Mouse (Mus musculus) kidney, adult 2 months (tissue): ENCODE data around the gene Fzr1. TPM values are rescaled to one million over a fixed set of nuclear protein-coding genes. Genes with fewer than 3 reads are reported as not detected.

ENCODE experiments used
- DNase-seq: peaks from one replicate; pipeline ENCODE4 v3.0.0; 2021
- H3K27ac ChIP-seq: fragments of 200-500 bp; 2 replicates; pipeline ENCODE4 v1.5.1; 2012; ENCODE audit warnings: low read depth, low read length, control low read depth, inconsistent platforms; ENCODE audit not compliant: insufficient read depth
- H3K27me3 ChIP-seq: fragments of 200-500 bp; replicated peaks from 2 replicates; pipeline ENCODE4 v1.6.1; 2012; ENCODE audit warnings: mild to moderate bottlenecking, moderate library complexity, low read length, inconsistent platforms; ENCODE audit not compliant: control insufficient read depth, insufficient read depth
- H3K36me3 ChIP-seq: fragments of 200-500 bp; 2 replicates; pipeline ENCODE4 v1.6.1; 2012; ENCODE audit warnings: mild to moderate bottlenecking, moderate library complexity, low read length, inconsistent platforms; ENCODE audit not compliant: control insufficient read depth, insufficient read depth
- H3K4me1 ChIP-seq: fragments of 200-500 bp; 2 replicates; pipeline ENCODE4 v1.6.1; 2011; ENCODE audit warnings: low read length; ENCODE audit not compliant: control insufficient read depth, insufficient read depth
- H3K4me3 ChIP-seq: fragments of 200-500 bp; 2 replicates; pipeline ENCODE4 v1.5.1; 2011; ENCODE audit warnings: mild to moderate bottlenecking, low read depth, low read length, control low read depth; ENCODE audit not compliant: insufficient read depth
- CTCF ChIP-seq: fragments of 200-500 bp; conservative IDR thresholded peaks from 2 replicates; pipeline ENCODE4 v1.5.1; 2011; ENCODE audit warnings: low read depth, mild to moderate bottlenecking, control low read depth, low read length, moderate library complexity, mixed read lengths; ENCODE audit not compliant: insufficient read depth, insufficient read length
- POLR2A ChIP-seq: fragments of 200-500 bp; IDR thresholded peaks from one replicate; pipeline ENCODE4 v1.6.1; 2011; ENCODE audit warnings: low read depth, low read length, control low read depth
- whole genome bisulfite sequencing: fragments of 180-500 bp; shearing (Covaris S2); methylation state at CpG from one replicate; pipeline ENCODE4 v1.1.7; 2018; 5-methylcytosine and 5-hydroxymethylcytosine counted together
- polyA plus RNA-seq: library from polyadenylated mRNA; depleted of rRNA; stranded (reverse); fragments of >200 nt; gene quantifications from 2 replicates; pipeline ENCODE4 v1.2.3, GENCODE M21; 2012

Gene Fzr1
- polyA plus RNA-seq, 1 experiment: 41.1 TPM

- Histone ChIP-seq H3K27me3 (no peaks in the 10 kb centered on the region), H3K27ac (no peak overlapping the region), H3K4me1 (peaks cover 16% of the 10 kb centered on the region), H3K4me3 (no peak overlapping the region), H3K36me3 (peaks cover 12% of the 10 kb centered on the region)
- TF ChIP-seq CTCF (no peak), POLR2A (no peak)
- DNase-seq: no peak
- 86% methylated on average over 18 of the region's 18 CpGs for WGBS
These were observed 21.5 kb upstream of the Fzr1 start for GRCm38 (mm10) chr10:81399798-81400308.

- Histone ChIP-seq H3K27ac (no peak overlapping the region), H3K4me1 (peaks cover 16% of the 10 kb centered on the region), H3K27me3 (no peaks in the 10 kb centered on the region), H3K4me3 (no peak overlapping the region), H3K36me3 (peaks cover 10% of the 10 kb centered on the region)
- TF ChIP-seq POLR2A (no peak), CTCF (no peak)
- DNase-seq: no peak
- WGBS: 82% methylated on average over 5 of the region's 5 CpGs
These were observed 21.0 kb upstream of the Fzr1 start for GRCm38 (mm10) chr10:81399296-81399695.

GRCm38 (mm10) chr10:81396749-81397148 is 18.4 kb upstream of the Fzr1 start:
- no peak for DNase-seq
- TF ChIP-seq POLR2A: no peak
- no peak for TF ChIP-seq CTCF
- no peaks in the 10 kb centered on the region for H3K27me3 ChIP-seq
- 86% methylated on average over 5 of the region's 5 CpGs for WGBS
- no peak overlapping the region for H3K4me3 ChIP-seq
- H3K36me3 ChIP-seq: peaks cover 9% of the 10 kb centered on the region
- peaks cover 20% of the 10 kb centered on the region; the same call in 1 of the 2 replicates for H3K4me1 ChIP-seq
- no peak overlapping the region for H3K27ac ChIP-seq

DNA sequence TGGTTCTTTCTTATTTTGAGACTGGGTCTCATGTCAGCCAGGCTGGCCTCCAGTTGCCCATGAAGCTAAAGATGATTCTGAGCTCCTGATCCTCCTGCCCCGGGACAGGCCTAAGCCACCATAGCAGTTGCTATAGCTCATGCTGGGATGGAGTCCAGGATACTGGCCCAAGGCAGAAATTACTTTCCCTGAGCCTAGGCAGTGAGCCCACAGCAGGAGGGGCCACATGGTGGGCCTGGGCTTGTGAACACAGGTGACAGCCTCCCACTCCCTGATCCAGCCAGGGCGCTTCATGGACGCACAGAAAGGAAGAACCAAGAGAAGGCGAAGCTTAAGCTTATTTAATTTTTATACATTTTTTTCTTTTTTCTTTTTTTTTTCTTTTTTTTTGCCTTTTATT is 17.5 kb upstream of the Fzr1 start:
- no peaks in the 10 kb centered on the region for H3K27me3 ChIP-seq
- peaks cover 14% of the 10 kb centered on the region; the same call in 1 of the 2 replicates for H3K4me1 ChIP-seq
- TF ChIP-seq CTCF (no peak), POLR2A (no peak)
- H3K36me3 ChIP-seq: peaks cover 9% of the 10 kb centered on the region
- DNase-seq: no peak
- no peak overlapping the region for H3K4me3 ChIP-seq
- H3K27ac ChIP-seq: no peak overlapping the region
- WGBS: 82% methylated on average over 4 of the region's 4 CpGs

DNA sequence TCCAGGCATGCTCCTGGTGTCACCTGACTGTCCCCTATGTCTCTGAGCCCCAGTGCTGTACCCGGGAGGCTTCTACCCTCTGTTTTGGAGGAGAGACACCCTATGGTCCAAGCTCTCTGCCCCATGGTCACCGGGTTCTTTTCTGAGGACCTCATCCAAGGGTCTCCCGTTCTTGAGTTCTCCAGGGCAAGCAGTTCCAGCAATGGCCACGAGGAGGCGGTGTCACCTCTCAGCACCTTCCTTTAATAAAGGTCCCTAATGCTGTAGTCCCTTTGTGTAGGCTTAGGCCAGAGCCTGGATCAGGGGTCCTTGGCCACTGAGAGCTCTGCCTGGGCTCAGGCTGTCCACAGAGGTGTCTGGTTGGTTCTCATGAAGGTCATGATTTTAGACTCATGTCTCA is 16.8 kb upstream of the Fzr1 start:
- Histone ChIP-seq H3K27ac (no peak overlapping the region), H3K4me3 (no peak overlapping the region), H3K4me1 (peaks cover 14% of the 10 kb centered on the region; the same call in 1 of the 2 replicates), H3K36me3 (peaks cover 2% of the 10 kb centered on the region), H3K27me3 (no peaks in the 10 kb centered on the region)
- 18% methylated on average over 5 of the region's 5 CpGs for WGBS
- peak; percentile 71 for DNase-seq
- peak; percentile 86 for TF ChIP-seq CTCF
- TF ChIP-seq POLR2A: no peak

DNA sequence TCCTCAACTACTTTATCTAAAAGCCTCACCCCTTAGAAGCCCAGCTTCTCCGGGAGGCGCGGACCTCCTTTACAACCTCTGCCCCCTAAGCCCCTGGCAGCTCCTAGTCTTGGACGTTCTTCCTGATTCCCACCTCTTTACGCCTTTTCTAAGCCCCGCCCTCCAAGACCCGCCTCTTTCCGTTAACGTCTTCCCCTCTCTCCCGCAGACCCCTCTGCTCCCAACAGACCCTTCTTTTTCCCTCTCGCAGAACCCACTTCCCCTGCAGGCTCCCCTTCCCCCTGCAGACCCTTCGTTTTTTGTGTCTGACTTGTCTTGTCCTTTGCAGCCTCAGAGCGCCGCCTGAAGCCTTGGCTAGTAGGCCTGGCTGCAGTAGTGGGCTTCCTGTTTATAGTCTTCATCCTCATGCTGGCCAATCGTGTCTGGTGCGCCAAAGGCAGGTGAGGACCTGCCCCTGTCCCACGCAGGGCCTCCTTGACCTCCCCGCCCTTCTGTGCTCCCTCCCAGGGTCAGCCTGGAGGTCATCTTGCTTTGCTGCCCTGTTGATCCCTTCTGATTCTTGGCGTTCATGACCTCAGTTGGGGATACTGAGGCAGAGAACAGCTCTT is 15.2 kb upstream of the Fzr1 start:
- TF ChIP-seq POLR2A (no peak), CTCF (no peak)
- peak overlapping the region; percentile 29; the same call in 1 of the 2 replicates for H3K27ac ChIP-seq
- no peaks in the 10 kb centered on the region for H3K36me3 ChIP-seq
- H3K27me3 ChIP-seq: no peaks in the 10 kb centered on the region
- H3K4me3 ChIP-seq: peak overlapping the region; percentile 44
- WGBS: 7% methylated on average over 19 of the region's 19 CpGs
- peaks cover 18% of the 10 kb centered on the region; the same call in 1 of the 2 replicates for H3K4me1 ChIP-seq
- DNase-seq: peak; percentile 62

GRCm38 (mm10) chr10:81392781-81393185 is 14.5 kb upstream of the Fzr1 start, which contains the start of gene Smim24:
TSS of gene Smim24 (plus strand) at chr10:81393051.
- Histone ChIP-seq H3K4me3 (peak within 1 kb of the TSS; percentile 44), H3K36me3 (no peaks in the 10 kb centered on the region), H3K27ac (peak within 1 kb of the TSS; percentile 57), H3K27me3 (no peaks in the 10 kb centered on the region), H3K4me1 (peaks cover 18% of the 10 kb centered on the region; the same call in 1 of the 2 replicates)
- TF ChIP-seq CTCF (no peak), POLR2A (no peak)
- WGBS: 30% methylated on average over 14 of the region's 14 CpGs
- DNase-seq: peak; percentile 90
